Mouse (Mus musculus) embryonic facial prominence, embryonic 10.5 days (tissue): Measurements from ENCODE around the gene Grik3. TPM values are rescaled to one million over a fixed set of nuclear protein-coding genes. Genes with fewer than 3 reads are reported as not detected.

Source experiments
- DNase-seq: peaks from one replicate; pipeline ENCODE4 v3.0.0-alpha.2; 2017; ENCODE audit warnings: low spot score
- H3K27ac ChIP-seq: fragments of 300-500 bp; sonication (generic); replicated peaks from 2 replicates; pipeline ENCODE4 v1.5.1; 2016; ENCODE audit warnings: mild to moderate bottlenecking
- H3K27me3 ChIP-seq: fragments of 300-500 bp; sonication (generic); replicated peaks from 2 replicates; pipeline ENCODE4 v1.6.1; 2016; ENCODE audit warnings: low read depth, mild to moderate bottlenecking; ENCODE audit not compliant: poor library complexity, severe bottlenecking
- H3K36me3 ChIP-seq: fragments of 300-500 bp; sonication (generic); replicated peaks from 2 replicates; pipeline ENCODE4 v1.6.1; 2016; ENCODE audit warnings: mild to moderate bottlenecking, moderate library complexity
- H3K4me1 ChIP-seq: fragments of 300-500 bp; sonication (generic); 2 replicates; pipeline ENCODE4 v1.6.1; 2016
- H3K4me3 ChIP-seq: fragments of 300-500 bp; sonication (generic); 2 replicates; pipeline ENCODE4 v1.5.1; 2016; ENCODE audit warnings: mild to moderate bottlenecking, moderate library complexity
- H3K9me3 ChIP-seq: fragments of 300-500 bp; sonication (generic); 2 replicates; pipeline ENCODE4 v1.6.1; 2016; ENCODE audit warnings: mild to moderate bottlenecking
- WGBS: fragments of 180-500 bp; shearing (Covaris S2); methylation state at CpG from one replicate; pipeline ENCODE4 v1.1.7; 2016; 5-methylcytosine and 5-hydroxymethylcytosine counted together
- polyA plus RNA-seq: library from polyadenylated mRNA; unstranded; fragments of >200 nt; fragmentation: Nextera tagmentation; extraction: Ambion mirVana; gene quantifications from 2 replicates; pipeline ENCODE4 v1.2.1, GENCODE M21; 2016

Gene Grik3
- polyA plus RNA-seq, 1 experiment from 2014 or later = 0.16 TPM

DNA sequence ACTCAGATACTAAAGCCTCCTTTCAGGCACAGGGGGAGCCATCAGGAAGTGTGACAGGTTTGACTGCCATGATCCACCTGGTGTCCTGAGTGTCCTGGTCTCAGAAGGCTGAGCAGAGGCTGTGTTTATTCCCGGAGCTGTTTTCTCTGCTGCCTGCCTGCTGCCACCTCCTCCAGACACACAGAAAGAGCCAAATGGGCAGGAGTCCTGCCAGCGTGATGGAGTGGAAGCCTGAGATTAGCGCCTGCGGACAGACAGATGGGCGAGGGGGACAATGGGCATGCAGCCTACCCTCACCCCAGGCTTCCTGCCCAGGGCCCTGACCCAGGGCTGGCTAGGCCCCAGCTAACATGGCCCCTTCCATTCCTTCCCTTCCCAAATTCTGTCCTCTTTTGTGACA is 69.1 kb downstream of the Grik3 start:
- WGBS = 69% methylated on average over 5 of the region's 5 CpGs
- Histone ChIP-seq H3K9me3 (no peaks in the 10 kb centered on the region), H3K27me3 (peaks cover 18% of the 10 kb centered on the region), H3K4me3 (no peak overlapping the region), H3K27ac (no peak overlapping the region), H3K4me1 (peaks cover 38% of the 10 kb centered on the region), H3K36me3 (no peaks in the 10 kb centered on the region)
- DNase-seq = no peak

DNA sequence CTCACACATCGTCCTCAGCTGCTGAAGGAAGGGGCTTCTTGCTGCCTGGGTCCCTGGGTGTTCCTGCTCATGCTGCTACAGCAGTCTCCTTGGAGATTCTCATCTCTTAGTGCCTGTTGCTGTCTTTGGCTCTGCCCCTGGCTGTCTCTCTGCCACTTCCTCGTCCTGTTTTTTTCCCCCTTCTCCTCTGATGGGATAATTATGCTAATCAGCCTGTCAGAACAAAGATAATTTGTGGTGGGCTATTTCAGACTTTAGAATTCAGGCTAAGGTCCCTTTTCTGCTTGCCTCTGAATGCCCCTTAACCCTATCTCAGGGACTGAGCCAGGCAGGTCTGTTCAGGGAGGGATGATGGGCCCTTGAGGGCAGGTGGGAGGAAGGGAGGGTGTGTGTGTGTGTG is 70.3 kb downstream of the Grik3 start:
- 31% methylated on average over 2 of the region's 2 CpGs for WGBS
- H3K4me3 ChIP-seq = no peak overlapping the region
- DNase-seq = no peak
- peaks cover 28% of the 10 kb centered on the region for H3K27me3 ChIP-seq
- no peaks in the 10 kb centered on the region for H3K36me3 ChIP-seq
- no peaks in the 10 kb centered on the region for H3K9me3 ChIP-seq
- peaks cover 50% of the 10 kb centered on the region for H3K4me1 ChIP-seq
- H3K27ac ChIP-seq = no peak overlapping the region

DNA sequence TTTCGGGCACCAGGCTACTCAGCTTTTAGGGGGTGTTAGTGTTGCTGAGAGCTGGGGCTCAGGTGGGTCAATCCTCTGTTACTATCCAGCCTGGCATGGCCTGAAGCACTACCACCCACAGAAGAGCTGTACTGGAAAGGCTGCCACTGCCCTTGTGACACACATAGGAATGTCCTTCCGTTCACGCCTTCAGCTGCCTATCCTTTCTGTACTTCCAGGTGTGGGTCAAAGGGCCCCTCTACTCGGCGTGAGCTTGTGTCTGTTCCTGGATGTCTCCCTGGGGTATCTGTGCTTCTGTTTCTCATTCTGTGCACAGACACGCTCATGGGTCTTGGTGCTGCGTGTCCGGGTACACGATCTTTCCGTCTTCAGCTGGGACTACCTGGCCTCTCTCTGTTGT is 73.1 kb downstream of the Grik3 start:
- no peak for DNase-seq
- Histone ChIP-seq H3K9me3 (no peaks in the 10 kb centered on the region), H3K36me3 (no peaks in the 10 kb centered on the region), H3K4me1 (peaks cover 58% of the 10 kb centered on the region), H3K27ac (no peak overlapping the region; the same call in 1 of the 2 replicates), H3K4me3 (no peak overlapping the region), H3K27me3 (peaks cover 29% of the 10 kb centered on the region)
- WGBS = 76% methylated on average over 10 of the region's 10 CpGs

DNA sequence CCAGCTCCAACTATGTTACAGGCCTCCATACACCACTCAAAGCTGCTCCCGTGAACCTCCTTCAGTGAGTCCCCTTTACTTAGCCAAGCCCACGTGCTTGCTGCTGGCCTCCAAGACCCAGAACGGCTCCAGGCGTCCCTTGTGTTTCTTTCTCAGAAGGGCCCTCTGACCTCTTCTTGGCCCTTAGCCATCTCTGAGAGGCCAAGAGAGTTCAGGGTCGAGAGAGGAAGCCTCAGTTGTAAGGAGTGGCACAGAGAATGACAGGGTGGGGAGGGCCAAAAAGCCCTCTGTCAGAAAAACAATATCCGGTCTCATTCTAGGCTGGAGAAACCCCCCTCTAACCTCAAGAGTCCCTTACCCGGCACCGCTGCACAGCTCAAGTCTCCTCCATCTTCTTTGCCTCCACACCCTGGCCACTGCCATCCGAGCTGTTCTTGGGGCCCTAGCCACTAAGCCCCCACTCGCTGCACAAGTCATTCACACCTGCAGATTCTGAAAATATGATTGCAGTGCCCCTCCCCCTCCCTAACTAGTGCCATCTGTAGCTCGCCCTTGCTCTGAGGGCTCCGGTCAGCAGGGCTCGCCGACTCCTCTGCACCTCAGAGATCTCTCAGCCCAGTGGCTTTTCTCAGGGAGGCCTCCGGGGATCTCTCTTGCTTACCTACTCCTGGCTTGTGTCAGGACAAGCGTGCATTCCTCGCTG is 73.7 kb downstream of the Grik3 start:
- DNase-seq = peak; percentile 52
- WGBS = 33% methylated on average over 17 of the region's 17 CpGs

DNA sequence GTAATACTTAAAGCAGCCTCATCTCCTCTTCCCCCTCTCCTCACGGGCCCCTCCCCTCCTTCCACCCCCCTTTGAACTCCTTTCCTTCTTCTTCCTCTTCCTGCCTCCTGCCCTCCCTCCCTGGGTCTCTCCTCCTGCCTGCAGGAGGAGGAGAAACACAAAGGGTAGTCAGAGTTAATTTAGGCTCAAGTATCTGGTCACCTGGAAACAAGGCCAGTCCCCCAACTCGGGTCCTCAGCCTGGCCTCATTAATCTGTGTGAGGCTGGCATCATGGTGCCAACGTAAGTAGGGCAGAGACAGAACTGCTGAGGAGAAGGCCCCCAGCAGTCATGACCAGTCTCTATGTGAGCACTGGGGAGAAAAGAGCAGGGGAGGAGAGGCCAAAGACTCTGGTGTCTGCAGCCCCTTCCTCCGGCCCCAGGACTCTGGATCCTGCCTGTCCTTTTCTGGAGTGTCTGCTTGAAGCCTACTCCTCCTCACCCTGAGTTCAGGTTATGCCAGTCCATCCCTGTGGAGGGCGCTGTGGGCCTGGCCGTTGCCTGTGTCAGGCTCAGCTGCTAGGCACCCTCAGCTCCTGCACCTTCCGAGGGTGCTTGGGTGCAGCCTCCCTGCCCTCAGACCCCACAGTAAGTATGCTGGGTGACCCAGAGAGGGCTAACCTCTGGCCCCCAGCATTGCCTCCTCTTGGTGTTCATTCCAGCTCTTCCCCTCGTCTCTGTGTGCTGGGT is 75.4 kb downstream of the Grik3 start:
- no peak overlapping the region for H3K4me3 ChIP-seq
- H3K36me3 ChIP-seq = no peaks in the 10 kb centered on the region
- peaks cover 56% of the 10 kb centered on the region for H3K4me1 ChIP-seq
- 44% methylated on average over 8 of the region's 8 CpGs for WGBS
- peaks cover 36% of the 10 kb centered on the region for H3K27me3 ChIP-seq
- no peak overlapping the region; the same call in 1 of the 2 replicates for H3K27ac ChIP-seq
- no peaks in the 10 kb centered on the region for H3K9me3 ChIP-seq
- no peak for DNase-seq

More for the DNA sequence above, 73.7 kb downstream of the Grik3 start:
- Histone ChIP-seq H3K9me3 (no peaks in the 10 kb centered on the region), H3K4me1 (peaks cover 61% of the 10 kb centered on the region), H3K36me3 (no peaks in the 10 kb centered on the region), H3K27me3 (peaks cover 29% of the 10 kb centered on the region), H3K4me3 (no peak overlapping the region), H3K27ac (no peak overlapping the region; the same call in none of the 2 replicates)

DNA sequence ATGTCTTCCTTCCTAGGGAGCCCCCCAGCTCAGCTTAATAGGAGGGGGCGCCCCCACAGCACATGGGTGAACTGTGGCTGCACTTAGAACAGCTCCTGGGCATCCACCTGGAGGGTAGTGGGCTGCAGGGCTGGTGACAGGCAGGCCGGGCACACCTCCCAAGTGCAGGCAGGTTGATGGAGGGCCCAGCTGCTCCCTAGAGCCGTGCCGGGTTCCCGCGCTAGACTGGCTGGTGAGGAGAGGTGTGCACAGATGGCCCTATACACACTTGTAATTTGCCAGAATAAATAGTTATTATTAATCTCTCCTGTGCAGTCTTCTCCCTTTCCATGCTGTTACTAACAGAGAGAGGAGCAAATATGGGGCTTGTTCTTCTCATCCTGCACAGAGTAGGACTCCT is 77.7 kb downstream of the Grik3 start:
- 87% methylated on average over 6 of the region's 6 CpGs for WGBS
- peaks cover 43% of the 10 kb centered on the region for H3K27me3 ChIP-seq
- DNase-seq = no peak
- H3K9me3 ChIP-seq = no peaks in the 10 kb centered on the region
- no peaks in the 10 kb centered on the region for H3K36me3 ChIP-seq
- no peak overlapping the region for H3K4me3 ChIP-seq
- peaks cover 66% of the 10 kb centered on the region for H3K4me1 ChIP-seq
- no peak overlapping the region for H3K27ac ChIP-seq

DNA sequence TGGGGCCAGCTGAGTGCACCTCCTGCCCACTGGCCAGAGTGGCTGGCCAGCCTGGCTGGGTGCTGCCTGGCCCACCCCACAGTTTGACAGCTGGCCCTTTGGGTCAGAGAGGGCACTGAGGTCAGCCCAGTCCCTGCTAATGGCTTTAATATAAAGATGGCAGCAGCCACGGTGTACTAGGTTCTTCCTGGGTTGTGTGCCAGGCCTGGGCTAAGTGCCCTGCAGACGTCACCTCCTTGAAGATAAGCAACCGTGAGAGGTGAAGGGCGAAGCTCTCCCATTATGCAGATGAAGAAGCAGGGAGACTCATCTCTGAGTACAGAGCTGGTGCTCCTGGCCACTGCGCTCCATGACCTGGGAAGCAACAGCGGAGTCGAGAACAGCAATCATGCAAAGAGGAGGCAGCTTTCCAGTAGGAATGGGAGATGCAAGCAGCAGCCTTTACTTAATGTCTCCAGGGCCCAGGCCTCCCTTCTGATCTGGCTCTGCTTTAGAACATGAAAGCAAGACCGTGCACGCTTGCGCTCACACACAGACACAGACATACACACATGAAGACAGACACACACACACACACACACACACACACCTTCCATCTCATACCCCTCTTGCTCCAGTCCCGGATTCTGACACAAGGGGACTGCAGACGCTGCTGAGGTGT is 81.3 kb downstream of the Grik3 start:
- Histone ChIP-seq H3K4me3 (0 out of 2 replicates have a peak overlapping the region, but pooled peaks have one; percentile 2), H3K36me3 (no peaks in the 10 kb centered on the region), H3K9me3 (no peaks in the 10 kb centered on the region), H3K4me1 (peaks cover 41% of the 10 kb centered on the region), H3K27ac (no peak overlapping the region), H3K27me3 (peaks cover 53% of the 10 kb centered on the region)
- WGBS = 24% methylated on average over 12 of the region's 12 CpGs
- DNase-seq = no peak

DNA sequence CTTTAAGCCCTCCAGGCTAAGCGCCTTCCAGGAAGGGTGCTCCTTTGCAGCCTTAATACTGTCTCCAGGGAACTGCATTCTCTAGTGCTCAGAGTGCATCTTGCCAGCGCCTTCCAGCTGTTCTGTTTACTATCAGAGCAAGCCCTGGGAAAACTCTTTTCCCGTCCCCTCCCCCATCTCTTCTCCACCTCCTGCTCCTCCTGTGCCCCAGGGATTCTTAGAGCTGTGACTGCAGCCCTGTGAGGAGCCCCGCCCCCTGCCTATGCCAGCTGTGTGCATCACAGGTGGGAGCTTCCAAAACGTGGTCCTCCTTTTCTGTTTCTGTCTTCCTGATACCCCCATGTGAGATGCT is 81.8 kb downstream of the Grik3 start:
- no peaks in the 10 kb centered on the region for H3K9me3 ChIP-seq
- H3K4me3 ChIP-seq = 0 out of 2 replicates have a peak overlapping the region, but pooled peaks have one; percentile 2
- WGBS = 2% methylated on average over 5 of the region's 5 CpGs
- no peak overlapping the region; the same call in 1 of the 2 replicates for H3K27ac ChIP-seq
- peaks cover 53% of the 10 kb centered on the region for H3K27me3 ChIP-seq
- peak; percentile 32 for DNase-seq
- H3K36me3 ChIP-seq = no peaks in the 10 kb centered on the region
- H3K4me1 ChIP-seq = peaks cover 41% of the 10 kb centered on the region

DNA sequence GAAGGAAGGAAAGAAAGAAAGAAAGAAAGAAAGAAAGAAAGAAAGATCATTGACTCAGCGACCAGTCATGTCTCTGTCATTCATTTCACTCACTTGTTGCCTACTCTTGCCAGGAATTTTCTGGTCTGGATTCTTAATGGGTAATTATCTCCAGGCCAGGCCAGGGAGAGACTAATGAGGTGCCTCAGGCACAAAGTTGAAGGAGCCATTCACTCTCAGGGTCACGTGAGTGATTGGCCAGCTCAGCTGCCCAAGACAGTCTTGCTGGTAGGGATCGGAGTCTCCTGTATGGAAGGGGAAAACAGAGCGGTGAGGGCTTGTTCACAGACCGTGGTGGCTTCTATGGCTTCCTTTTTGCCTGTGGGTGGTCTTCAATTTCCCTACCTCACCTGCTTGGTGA is 82.5 kb downstream of the Grik3 start:
- no peak overlapping the region for H3K4me3 ChIP-seq
- DNase-seq = peak; percentile 50
- peaks cover 53% of the 10 kb centered on the region for H3K27me3 ChIP-seq
- no peaks in the 10 kb centered on the region for H3K9me3 ChIP-seq
- no peak overlapping the region for H3K27ac ChIP-seq
- 17% methylated on average over 5 of the region's 5 CpGs for WGBS
- H3K36me3 ChIP-seq = no peaks in the 10 kb centered on the region
- peaks cover 41% of the 10 kb centered on the region for H3K4me1 ChIP-seq

DNA sequence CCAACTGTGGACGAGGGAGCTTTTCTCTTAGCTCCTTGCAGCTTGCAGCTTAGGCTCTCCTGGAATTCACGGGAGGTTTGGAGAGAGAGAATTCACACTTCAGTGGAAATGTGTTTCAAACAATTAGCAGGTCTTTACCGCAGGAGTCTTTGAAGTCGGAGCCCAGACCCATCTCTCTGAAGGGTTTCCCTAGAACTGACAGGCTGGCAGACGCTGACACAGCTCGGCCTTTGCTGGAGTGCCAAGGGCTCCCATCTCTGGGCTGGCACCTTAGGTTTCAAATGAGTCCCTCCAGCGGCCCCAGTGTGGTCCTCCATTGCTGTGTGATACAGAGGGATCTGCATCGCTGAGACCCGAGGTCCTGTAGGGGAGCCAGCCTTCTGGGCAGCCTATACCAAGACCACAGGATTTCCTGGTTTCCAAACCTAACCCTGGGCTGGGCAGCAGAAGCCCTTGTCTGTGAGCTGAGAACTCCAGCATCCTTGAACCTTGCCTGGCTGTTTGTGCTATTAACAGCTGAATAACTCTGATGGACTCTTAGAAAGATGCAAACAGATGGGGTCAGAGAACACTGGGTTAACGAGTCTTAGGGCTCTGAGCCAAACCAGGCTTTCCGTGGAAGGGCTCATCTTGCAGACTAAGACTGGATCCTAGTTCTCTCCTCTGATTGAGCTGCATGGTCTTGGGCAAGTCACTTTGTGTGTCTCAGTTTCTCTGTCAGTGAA is 83.6 kb downstream of the Grik3 start:
- WGBS = 32% methylated on average over 11 of the region's 11 CpGs
- no peak overlapping the region for H3K27ac ChIP-seq
- H3K4me1 ChIP-seq = peaks cover 41% of the 10 kb centered on the region
- no peaks in the 10 kb centered on the region for H3K9me3 ChIP-seq
- no peak overlapping the region for H3K4me3 ChIP-seq
- no peaks in the 10 kb centered on the region for H3K36me3 ChIP-seq
- H3K27me3 ChIP-seq = peaks cover 53% of the 10 kb centered on the region
- DNase-seq = no peak

DNA sequence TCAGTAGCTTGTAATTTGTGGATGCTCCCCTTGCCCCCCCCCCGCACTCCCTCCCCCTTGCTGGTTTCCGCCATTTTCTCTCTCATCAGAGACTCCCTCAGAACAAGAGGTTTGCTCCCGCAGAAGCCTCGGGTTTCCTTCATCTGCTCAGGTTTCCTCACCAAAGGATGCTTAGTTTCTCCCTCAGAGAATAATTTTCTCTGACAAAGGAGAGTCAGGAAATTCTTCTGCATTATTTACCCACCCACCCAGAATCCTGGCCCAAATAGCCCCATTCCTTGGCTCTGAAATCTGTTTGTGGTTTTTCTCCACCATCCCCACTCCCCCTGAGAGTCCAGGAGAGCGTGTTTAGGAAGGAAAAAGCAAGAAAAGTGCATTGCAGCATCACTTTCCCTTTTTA is 89.8 kb downstream of the Grik3 start:
- no peak overlapping the region for H3K27ac ChIP-seq
- peaks cover 17% of the 10 kb centered on the region for H3K4me1 ChIP-seq
- DNase-seq = no peak
- H3K36me3 ChIP-seq = no peaks in the 10 kb centered on the region
- H3K9me3 ChIP-seq = no peaks in the 10 kb centered on the region
- WGBS = 38% methylated on average over 5 of the region's 5 CpGs
- H3K4me3 ChIP-seq = no peak overlapping the region
- peaks cover 8% of the 10 kb centered on the region; the same call in 1 of the 2 replicates for H3K27me3 ChIP-seq

DNA sequence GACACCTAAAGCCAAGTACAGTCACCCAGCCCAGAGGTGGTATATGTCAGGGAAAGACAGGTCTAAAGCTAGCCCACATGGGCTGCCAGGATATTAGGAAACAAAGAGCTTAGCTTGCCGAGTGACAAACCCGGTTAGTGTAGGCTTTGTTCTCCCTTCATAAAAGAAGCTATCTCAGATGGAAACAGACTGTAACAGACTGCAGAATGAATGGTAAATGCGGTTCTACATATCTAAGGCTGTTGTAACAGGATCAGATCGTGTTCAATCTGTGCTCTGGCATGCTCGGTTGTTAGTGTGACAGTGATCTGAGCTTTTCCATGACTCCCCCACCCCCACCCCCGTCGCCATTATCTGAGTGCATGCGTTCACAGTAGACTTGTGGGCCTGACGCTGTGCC is 92.8 kb downstream of the Grik3 start:
- Histone ChIP-seq H3K27me3 (peaks cover 30% of the 10 kb centered on the region), H3K36me3 (no peaks in the 10 kb centered on the region), H3K27ac (no peak overlapping the region), H3K9me3 (no peaks in the 10 kb centered on the region), H3K4me3 (no peak overlapping the region), H3K4me1 (peaks cover 30% of the 10 kb centered on the region)
- DNase-seq = no peak
- 84% methylated on average over 9 of the region's 9 CpGs for WGBS
